Mouse (Mus musculus) granulocyte monocyte progenitor cell, adult 5-6 weeks (primary cell): ENCODE data around the gene Kcnt1. TPM values are rescaled to one million over a fixed set of nuclear protein-coding genes. Genes with fewer than 3 reads are reported as not detected.
"Not testable (repeated sequence)": the region's sequence is repeated elsewhere in the genome, so short reads cannot be mapped to it uniquely, and the experiment has no call there.

ENCODE experiments used
- ATAC-seq: replicated peaks from 2 replicates; pipeline ENCODE4 v1.8.0; 2016; ENCODE audit warnings: mild to moderate bottlenecking, moderate TSS enrichment, inconsistent platforms; ENCODE audit not compliant: poor library complexity, severe bottlenecking
- total RNA-seq, 2 experiments: library from RNA; stranded (forward) in 1 of 2; stranded (reverse) in 1 of 2; fragments of 200-712, 200-1000 nt in 1 of 2; fragments of >200 nt in 1 of 2; fragmentation: Nextera tagmentation in 1 of 2; gene quantifications; 2 replicates each; pipeline ENCODE4 v1.2.3; 2014 to 2017

Gene Kcnt1
- total RNA-seq (2014; fragmentation: Nextera tagmentation): not detected in 2 replicates
- total RNA-seq (2017): not detected in 2 replicates

GRCm38 (mm10) chr2:25863337-25864131, at the start of gene Kcnt1:
Kcnt1 (plus strand) TSS chr2:25863734.
- peak; percentile 48; the same call in 1 of the 2 replicates for ATAC-seq

- ATAC-seq: not testable (repeated sequence)
Measured at GRCm38 (mm10) chr2:25815748-25816147, 47.8 kb upstream of the Kcnt1 start, which contains the start of gene Glt6d1. Glt6d1 (minus strand) TSS chr2:25815848.

GRCm38 (mm10) chr2:25822806-25823205, 40.7 kb upstream of the Kcnt1 start, which contains the start of gene Lcn9:
Lcn9 (plus strand) TSS chr2:25823153.
- ATAC-seq: 0 out of 2 replicates have a peak, but pooled peaks have one; percentile 27

DNA sequence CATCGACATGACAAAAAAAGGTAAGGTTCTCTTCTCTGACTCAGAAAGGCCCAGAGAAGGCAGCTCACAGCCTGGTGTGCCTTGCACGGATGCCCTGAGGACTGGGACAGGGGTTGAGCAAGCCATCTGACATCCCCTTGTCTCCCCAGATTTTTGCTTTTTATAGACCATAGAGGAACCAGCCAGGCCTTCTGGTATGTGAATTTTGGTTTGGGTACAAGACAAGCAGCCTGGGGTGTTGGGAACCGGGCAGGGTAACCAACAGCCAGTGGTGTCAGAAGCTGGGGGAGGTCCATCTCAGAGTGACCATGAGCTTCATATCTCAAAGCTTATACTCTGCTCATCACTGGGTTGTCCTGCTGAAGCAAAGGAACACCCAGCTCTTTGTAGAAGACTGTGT, 38.8 kb upstream of the Kcnt1 start:
- ATAC-seq: no peak

- ATAC-seq: 0 out of 2 replicates have a peak, but pooled peaks have one; percentile 14
Measured at GRCm38 (mm10) chr2:25828344-25828947, 35.1 kb upstream of the Kcnt1 start.

DNA sequence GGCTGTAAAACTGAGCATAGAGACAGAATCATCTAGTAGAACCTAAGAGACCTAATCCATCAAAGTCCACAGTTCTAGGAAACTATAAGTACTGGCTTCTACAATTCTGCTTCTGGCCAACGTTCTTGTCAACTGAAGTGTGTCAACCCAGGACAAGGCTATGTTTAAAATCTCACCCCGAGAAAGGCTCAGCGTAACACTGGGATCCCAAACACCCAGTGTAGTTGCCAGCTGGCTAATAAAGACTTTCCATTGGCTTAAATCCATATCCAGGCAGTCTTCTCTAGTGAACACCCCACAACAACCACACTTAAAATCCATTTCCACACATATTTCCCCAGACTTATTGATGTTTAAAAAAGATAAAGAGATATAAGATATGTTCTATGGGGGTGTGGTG, 32.7 kb upstream of the Kcnt1 start:
- ATAC-seq: no peak

- ATAC-seq: peak; percentile 67
Measured at GRCm38 (mm10) chr2:25836291-25836690, 27.2 kb upstream of the Kcnt1 start.

DNA sequence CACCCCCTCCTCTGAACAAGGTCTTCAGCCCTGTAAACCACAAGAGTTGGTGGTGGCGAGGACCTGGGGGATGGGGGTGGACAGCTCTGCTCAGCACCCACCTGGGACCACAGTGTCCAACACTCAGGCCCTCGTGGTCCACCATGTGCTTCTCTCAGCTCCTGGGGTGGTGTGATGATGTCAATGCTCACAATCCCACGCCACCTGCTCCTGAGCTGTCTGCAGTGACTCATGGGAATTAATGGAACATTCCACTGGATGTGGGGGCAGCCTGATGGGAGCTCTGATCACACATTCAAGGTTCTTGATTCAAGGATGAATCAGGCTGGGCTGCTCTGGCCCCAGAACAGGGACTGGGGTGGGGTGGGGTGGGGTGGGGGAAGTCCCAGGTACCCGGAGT, 21.4 kb upstream of the Kcnt1 start:
- ATAC-seq: no peak

- no peak for ATAC-seq
Measured at GRCm38 (mm10) chr2:25842758-25843157, 20.8 kb upstream of the Kcnt1 start.

DNA sequence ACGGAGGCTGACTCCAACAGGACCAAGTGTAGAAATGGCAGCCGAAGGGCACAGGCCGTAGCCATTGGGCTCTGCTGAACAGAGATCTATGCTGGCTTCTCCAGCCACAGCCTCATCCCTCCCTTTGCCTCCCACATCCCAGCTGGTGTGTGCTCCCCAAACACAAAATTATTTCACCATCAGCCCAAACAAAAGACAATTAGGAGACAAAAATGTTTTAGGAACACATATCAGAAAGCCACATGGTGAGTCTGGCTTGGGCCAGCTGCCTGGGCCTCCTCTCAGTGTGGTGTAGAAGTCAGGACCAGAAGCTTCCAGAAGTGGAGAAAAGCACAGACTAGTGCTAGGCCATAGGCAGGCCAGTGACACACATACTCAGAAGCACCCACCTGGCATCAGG, 19.4 kb upstream of the Kcnt1 start:
- ATAC-seq: no peak

DNA sequence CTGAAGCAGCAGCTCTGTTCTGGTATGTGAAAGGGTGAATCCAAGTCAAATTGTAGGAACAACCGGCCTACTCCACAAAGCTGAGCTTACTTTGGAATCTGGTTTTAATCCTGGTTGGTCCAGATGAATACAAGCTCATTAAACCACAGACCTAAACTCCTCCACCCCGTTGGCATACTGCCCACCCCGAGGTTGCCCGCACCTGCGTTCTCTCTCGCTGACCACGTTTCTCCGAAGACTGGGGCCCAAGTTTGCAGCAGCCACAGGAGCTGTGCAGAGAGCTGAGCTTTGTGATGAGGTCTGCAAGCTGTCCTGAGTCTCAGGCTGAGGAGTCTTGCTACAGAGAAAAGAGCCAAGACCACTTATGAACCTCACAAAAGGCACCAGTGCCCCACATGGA, 17.0 kb upstream of the Kcnt1 start:
- ATAC-seq: no peak

DNA sequence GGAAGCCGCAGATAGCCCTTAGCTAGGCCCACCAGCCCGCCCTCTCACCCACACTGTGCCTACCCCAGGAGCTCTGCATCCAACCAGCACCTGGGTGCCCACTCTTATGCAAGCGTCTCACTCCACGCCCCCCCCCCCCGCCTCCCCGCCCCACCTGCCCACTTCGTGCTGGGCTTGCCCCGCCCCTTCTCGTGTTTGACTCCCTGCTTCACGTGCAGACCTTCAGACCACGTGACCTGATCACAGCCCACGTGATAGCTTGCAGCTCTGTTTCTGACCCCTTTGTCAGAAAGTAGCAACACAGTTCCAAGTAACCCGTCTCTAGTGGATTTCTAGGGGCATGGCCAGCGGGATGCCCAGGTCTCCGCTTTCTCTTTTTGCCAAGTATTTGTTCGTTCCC, 16.3 kb upstream of the Kcnt1 start, which contains the start of gene Sohlh1:
Gene Sohlh1, minus strand, starts transcription at position 23 of the 400 bp plus-strand sequence.
- ATAC-seq: no peak

DNA sequence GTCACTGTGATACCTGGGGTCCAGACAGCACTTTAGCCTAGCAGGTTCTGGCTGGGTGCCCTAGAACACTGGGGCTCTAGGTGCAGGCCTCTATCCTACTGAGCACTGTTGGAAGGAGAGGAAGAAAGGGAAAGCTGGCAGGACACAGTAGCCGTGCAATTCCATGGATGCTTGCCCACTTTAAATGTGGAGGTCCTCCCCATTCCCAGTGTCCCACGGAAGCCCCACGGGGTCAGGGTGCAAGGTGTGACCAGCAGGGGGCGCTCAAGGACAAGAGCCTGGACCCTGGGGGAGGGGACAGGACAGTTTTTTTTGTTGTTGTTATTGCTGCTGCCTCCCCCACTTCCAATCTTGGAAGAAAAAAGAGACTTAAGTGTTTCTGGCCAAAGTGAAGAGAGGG, 13.2 kb upstream of the Kcnt1 start:
- peak; percentile 50; the same call in 1 of the 2 replicates for ATAC-seq

DNA sequence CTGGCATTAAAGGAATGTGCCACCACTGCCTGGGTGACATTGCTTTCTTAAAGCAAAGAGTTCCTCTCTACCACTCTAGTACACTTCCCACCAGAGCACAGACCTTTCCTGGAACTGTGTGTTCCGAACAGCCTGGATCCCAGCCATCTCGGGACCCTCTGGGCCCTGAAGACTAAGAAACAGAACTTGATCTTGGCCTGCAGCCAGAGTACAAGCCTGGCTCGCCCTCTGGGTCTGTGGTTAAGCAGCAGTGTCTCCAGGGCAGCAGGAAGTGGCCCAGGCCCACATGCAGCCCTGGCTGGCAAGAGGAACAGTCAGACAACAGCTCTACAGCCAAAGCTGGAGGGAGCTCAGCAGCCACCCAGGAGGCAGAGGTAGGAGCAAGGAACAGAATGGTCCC, 10.9 kb upstream of the Kcnt1 start:
- ATAC-seq: peak; percentile 77

GRCm38 (mm10) chr2:25853998-25854397, 9.5 kb upstream of the Kcnt1 start:
- ATAC-seq: no peak

GRCm38 (mm10) chr2:25859891-25860290, 3.6 kb upstream of the Kcnt1 start:
- ATAC-seq: no peak

GRCm38 (mm10) chr2:25862038-25862437, 1.5 kb upstream of the Kcnt1 start:
- no peak for ATAC-seq

- no peak for ATAC-seq
Measured at GRCm38 (mm10) chr2:25862696-25863270, 751 bp upstream of the Kcnt1 start.

DNA sequence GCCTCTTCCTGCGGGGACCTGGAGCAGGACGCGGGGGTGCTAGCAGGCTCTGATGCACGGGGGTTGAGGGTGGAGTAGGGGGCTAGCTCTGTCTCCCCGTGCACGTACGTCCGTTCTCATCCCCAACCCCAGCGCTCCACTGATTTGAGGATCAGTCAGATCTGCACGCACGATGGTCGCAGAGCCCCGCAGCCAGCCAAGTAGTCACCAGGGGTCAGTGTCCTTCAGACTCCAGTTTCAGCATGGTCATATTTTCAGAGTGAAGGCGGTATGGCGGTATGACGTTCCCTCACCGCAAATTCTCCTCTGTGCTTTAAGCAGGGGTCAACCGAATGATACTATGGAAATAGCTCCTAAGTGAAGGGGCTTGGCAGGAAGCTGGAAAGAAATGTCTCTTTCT, 696 bp downstream of the Kcnt1 start:
- ATAC-seq: no peak; the same call in 1 of the 2 replicates

- ATAC-seq: no peak
Measured at GRCm38 (mm10) chr2:25865412-25865811, 1.9 kb downstream of the Kcnt1 start.

DNA sequence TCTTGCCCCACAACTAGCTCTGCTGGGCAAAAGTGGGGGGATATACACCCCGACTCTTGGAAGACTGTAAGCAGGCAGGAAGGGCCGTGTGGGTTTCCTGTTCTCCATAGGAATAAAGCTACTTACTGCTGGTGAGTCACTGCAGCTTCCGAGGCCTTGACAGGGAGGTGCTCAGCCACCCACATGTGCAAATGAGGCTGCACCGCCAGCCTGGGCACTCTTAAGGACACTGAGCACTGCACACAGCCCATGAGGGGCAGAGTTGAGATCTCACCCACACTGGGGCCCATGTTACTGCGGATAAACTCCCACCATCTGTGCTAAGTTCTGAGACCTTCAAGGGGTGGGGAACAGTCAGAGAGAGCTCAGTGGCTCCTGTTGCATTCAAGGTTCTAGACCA, 3.1 kb downstream of the Kcnt1 start:
- ATAC-seq: no peak
